Mouse (Mus musculus): ENCODE measurements around the gene Reep6.

Reep6 gene

DNA sequence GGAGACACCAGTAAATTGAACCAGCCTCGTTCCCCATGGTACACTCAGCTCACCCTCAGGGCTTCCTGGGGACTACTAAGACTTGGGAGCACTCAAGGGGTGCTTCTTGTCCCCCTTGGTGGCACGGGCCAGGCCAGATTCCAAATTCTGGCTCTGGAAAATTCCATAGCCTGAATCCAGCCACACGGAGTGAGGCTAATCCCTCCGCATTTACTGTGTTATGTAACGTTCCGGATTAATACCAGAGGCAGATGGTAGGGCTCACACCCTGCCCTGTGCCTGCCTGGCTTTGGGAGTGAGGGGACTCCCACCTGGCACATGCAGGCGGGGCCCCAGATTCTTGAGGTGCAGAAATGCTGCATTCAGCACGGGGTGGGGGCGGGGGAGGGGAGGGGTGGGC is 25.7 kb downstream of the Reep6 start:
- in situ Hi-C loops (cut with MboI) = no loop called here

DNA sequence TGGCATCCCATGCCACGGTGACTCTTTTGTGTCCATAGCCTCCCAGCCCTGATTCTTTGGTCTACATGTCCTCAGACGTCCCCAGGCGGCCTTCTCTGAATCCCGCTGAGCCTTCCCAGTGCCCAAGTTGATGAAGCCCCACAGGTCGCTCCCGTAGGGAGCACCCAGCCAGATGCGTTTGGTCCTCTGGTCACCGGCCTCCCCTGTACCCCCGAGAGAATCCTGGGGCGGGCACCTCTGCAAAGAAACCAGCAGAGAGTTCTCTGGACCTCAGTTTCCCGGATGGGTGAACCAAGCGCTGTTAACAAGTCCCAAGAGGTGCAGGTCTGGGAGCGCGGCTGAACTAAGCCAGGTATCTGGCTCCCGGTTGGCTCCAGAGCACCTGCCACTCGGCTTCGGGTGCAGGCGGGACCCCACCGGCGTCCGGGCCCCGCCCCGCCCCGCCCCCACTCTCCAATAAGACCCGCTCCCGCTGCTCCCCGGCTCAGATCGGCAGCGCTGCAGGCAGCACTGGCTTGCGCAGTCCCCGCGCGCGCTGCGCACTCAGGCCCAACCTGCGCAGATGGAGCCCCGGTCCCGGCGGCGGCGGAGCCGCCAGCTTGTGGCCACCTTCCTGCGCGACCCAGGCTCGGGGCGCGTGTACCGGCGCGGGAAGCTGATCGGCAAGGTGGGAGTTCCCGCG is 26.4 kb downstream of the Reep6 start, which contains the start of gene Plk5:
Plk5 (plus strand) TSS at position 459 of the 682 bp plus-strand sequence.
- in situ Hi-C loops (cut with MboI) = no loop called here

DNA sequence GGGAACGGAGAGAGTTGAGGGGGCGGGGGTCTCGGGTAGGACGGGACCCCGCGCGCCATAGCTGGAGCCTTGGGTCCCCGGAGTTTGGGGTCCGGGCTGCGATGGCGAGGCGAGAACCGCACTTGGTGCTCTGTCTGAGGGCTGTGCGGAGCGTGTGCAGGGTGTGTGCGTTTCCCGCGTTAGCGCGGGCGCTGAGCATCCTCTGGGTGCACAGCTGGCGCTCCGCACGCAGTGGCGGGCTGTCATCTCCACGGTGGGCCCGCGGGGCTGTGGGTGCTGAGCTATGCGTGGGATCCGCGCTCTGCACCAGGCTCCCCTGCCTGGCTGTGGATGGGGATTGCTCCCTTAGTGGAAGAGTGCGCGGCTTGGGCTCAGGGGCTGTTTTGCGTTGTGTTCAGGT is 27.0 kb downstream of the Reep6 start:
- in situ Hi-C loops (cut with MboI) = no loop called here

DNA sequence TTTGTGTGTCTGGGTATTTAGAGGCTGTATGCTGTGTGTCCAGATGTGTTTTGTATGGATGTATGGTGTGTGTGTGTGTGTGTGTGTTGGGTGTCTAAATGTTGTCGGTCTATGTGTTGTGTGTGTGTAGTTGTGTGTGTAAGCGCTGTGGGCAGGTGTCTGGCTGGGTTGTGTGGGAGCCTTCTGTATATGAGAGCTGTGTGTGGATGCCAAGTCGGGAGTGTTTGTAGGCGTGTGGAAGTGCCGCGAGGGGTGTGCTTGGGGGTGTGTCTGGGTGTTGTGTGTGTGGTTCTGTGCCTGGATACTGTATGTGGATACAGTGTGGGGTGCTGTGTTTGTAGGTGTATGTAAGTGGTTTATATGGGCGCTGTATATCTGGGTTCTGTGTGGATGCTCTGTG is 27.6 kb downstream of the Reep6 start:
- in situ Hi-C loops (cut with MboI) = no loop called here

DNA sequence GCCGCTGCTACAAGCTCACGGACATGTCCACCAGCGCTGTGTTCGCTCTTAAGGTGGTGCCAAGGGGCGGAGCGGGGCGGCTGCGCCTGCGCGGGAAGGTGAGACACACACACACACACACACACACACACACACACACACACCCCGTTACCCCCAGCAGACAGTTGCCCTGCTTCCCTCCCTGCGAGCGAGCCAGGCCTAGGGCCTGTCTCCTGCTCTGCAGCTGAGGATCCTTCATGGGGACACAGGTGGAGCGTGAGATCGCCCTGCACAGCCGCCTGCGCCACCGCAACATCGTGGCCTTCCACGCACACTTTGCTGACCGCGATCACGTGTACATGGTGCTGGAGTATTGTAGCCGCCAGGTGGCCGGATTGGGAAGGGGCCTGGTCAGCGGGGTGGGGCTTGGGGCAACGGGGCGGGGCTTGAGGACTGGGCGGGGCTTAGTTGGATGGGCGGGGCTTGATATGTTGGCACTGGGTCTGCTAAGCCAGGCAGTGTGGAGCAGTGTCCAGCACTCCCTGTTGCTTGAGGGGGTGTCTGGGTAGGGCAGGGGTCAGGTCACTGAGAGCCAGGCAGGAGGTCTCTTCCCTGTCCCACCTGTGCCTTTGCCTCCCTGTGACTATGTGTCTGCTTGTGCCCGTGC is 28.4 kb downstream of the Reep6 start:
- in situ Hi-C loops (cut with MboI) = no loop called here

DNA sequence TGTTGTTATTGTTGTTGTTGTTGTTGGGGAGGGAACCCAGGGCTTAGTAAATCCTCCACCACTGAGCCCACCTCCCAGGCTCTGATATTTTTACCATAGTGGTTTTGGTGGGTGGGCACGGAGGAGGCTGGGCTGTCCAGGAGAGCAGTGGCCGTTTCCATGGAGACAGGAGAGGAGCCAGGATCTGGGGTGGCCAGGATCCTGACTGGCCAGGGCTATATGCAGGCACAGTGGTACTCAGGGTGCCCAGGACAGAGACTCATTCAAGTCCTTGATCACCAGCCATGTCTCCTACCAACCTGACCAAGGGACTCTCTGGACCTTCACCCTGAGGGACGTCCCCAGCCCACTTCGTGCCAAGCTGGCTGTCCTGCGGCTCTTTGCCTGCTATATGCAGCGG is 34.0 kb downstream of the Reep6 start:
- in situ Hi-C loops (cut with MboI) = no loop called here

DNA sequence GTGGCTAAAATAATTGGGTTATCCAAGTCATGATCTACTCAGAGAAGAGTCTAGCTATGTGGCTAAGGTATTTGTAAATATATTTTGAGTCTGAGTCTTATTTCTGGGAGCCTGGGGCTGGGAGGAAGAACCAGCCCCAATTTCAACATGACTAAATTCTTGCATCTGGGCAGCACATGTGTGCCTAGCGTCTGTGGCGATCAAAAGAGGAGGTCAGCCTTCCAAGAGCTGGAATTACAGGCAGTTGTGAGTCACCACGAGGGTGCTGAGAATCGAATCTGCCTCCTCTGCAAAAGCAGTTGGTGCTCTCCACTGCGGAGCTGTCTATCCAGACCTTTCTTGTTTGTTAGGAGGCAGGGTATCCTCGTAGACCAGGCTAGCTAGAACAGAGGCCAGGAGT is 36.0 kb downstream of the Reep6 start:
- in situ Hi-C loops (cut with MboI) = no loop called here

DNA sequence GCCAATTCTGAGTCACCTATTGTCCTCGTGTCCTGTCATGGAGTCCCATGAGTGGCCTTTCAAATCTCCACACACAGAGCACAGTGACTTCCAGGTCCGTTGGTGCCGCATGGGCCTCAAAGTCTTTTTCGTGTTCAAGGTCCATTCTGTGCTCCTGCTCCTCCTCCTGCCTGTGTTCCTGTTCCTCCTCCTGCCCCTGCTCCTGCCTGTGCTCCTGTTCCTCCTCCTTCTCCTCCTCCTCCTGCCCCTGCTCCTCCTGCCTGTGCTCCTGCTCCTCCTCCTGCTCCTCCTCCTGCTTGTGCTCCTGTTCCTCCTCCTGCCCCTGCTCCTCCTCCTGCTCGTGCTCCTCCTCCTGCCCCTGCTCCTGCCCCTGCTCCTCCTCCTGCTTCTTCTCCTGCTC is 38.2 kb downstream of the Reep6 start:
- in situ Hi-C loops (cut with MboI) = no loop called here

DNA sequence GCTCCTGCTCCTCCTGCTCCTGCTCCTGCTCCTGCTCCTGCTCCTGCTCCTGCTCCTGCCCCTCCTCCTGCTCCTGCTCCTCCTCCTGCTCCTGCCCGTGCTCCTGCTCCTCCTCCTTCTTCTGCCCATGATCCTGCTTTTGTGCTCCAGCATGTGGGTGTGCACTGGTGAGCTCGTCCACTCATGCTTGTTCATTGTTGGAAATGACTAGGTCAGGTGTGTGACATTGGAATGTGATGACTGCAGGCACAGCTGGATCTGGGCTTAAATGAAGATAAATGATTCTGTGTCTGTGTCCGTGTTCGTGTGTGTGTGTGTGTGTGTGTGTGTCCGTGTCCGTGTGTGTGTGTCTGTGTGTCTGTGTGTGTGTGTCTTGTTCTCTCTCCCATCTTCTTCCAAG is 38.6 kb downstream of the Reep6 start:
- in situ Hi-C loops (cut with MboI) = no loop called here

DNA sequence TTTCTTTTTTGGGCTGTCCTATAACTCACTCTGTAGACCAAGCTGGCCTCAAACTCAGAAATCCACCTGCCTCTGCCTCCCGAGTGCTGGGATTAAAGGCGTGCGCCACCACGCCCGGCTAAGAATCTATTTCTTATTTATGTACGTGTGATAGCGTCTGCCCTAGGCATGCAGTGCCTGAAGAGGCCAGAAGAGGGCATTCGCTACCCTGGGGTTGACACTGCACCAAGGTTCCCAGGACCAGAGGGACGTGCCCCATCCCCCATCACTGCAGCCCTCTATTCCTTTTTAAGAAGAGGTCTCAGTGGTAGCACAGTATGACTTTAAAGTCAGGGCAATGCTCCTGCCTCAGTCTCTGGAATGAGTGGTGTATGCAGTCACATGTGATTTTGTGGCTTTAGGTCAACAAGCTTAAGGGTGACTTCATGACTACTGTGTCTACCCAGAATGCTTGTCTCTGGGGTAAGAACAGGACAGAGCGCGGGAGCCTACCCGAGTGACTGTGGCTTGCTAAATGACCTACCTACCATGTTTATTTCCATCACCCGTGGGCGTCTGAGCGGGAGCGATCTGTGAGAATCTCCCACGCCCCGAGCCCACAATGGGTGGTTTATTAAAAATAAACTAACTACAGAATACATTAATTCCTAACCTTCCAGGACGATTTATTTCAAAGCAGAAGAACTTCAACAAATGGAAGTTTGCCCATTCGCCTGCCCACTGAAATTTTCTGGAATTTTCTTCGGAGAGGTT is 40.4 kb downstream of the Reep6 start:
- in situ Hi-C loops (cut with MboI) = loop anchor here (10.0 kb wide), 1 partner anchor 135 kb away; no protein-coding TSS in a partner anchor

DNA sequence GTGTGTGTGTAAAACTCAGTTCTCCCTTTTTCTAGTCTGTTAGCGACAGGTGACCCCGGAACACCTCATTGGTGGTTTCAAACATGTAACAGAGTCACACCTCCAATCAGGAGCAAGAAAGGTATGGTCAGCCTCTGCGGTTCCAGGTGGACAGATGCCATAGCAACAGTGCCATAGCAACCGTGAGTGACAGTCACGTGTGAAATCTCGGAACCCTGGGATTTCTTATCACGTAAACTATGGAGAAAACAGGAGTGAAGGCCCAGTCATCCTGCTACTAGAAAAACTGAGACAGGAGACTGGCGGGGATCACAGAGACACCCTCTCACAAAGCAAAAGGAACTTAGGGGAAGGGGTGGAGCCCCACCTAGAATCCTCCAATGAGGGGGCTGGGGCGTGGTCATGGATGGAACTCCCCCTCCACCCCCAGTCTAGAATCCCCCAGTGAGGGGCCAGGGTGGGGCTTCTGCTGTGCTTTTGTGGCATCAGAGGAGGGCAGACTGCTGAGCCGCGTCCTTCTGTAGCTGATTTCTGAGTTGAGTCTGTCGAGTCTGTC is 41.7 kb downstream of the Reep6 start:
- in situ Hi-C loops (cut with MboI) = loop anchor here (10.0 kb wide), 1 partner anchor 133 kb away; no protein-coding TSS in a partner anchor

DNA sequence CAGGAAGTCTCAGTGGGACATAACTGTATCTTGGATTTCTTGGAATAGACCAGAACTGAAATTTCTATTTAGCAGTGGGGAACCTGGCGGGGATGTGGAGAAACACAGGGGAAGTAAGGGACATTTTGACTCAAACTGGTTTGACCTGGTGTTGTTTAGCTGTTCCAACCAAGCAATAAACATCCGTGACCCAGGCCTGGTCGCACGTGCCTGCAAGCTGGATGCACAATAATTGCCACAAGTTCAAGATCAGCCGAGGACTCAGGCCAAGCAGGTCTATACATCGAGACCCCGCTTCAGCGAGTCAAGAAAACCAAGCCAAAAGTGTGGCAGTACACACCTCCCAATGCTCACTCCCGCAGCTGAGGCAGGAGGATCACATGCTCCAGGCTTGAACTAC is 42.2 kb downstream of the Reep6 start:
- in situ Hi-C loops (cut with MboI) = loop anchor here (10.0 kb wide), 1 partner anchor 133 kb away; no protein-coding TSS in a partner anchor

DNA sequence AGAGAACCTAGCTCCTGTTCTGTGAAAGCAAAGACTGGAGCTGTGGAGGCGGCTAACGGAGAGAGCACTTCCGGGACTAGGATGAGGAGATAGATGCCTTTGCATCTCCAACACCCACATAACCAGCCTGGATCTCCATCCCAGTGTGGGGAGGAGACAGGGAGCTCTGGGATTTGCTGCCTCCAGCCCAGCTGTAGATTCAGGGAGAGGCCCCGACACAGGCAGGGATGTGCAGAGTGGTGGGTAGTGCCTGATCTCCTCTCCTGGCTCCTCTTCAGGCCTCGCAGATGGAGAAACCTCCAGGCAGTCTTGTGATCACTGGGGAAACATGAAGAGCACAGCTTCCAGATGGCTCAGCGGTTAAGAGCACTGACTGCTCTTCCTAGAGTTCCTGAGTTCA is 43.0 kb downstream of the Reep6 start:
- in situ Hi-C loops (cut with MboI) = loop anchor here (10.0 kb wide), 1 partner anchor 132 kb away; no protein-coding TSS in a partner anchor

DNA sequence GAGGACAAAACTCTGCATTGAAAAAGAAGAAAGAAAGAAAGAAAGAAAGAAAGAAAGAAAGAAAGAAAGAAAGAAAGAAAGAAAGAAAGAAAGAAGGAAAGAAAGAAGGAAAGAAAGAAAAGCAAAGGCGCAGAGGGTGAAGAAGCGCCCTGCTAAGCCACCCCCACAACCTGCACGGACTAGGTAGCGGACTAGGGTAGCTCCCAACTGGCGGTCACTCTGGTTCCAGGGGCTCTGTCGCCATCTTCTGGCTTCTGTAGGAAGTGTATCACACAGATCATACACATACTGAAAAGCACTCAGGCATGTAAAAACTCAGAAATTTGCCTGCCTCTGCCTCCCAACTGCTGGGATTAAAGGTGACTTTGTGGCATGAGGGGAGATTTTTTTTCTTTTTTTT is 44.3 kb downstream of the Reep6 start:
- in situ Hi-C loops (cut with MboI) = loop anchor here (10.0 kb wide), 1 partner anchor 131 kb away; no protein-coding TSS in a partner anchor

DNA sequence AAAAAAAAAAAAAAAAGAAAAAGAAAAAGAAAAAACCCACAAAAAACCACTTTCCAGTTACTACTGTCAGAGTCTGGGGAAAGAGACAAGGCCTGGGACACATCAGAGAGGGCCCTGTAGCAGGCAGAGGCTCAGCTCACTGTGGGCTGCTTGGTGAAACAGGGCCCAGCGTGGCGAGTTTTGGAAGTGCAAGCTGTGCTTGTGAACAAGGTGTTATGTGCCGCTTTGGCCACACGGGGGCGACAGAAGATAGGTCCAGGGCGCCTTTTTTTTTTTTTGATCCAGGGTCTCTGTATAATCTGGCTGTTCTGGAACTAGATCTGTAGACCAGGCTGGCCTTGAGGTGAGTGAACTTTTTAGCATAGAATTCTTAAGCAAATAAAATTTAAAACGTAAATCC is 46.4 kb downstream of the Reep6 start:
- in situ Hi-C loops (cut with MboI) = loop anchor here (10.0 kb wide), 1 partner anchor 129 kb away; no protein-coding TSS in a partner anchor

DNA sequence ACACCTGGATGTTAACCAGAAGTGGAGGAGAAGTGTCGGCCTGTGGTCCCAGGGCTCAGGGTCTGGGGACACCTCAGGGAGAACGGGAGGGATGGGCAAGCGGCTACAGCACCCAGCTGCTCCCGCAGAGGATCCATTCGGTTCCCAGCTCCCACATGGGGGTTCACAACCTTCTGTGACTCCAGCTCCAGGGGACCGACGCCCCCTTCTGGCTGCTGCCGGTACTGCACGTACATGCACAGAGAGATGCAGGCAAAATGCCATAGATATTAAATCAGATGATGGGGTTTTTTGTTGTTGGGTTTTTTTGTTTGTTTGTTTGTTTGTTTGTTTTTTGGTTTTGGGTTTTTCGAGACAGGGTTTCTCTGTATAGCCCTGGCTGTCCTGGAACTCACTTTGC is 48.0 kb downstream of the Reep6 start:
- in situ Hi-C loops (cut with MboI) = loop anchor here (10.0 kb wide), 1 partner anchor 127 kb away; no protein-coding TSS in a partner anchor

DNA sequence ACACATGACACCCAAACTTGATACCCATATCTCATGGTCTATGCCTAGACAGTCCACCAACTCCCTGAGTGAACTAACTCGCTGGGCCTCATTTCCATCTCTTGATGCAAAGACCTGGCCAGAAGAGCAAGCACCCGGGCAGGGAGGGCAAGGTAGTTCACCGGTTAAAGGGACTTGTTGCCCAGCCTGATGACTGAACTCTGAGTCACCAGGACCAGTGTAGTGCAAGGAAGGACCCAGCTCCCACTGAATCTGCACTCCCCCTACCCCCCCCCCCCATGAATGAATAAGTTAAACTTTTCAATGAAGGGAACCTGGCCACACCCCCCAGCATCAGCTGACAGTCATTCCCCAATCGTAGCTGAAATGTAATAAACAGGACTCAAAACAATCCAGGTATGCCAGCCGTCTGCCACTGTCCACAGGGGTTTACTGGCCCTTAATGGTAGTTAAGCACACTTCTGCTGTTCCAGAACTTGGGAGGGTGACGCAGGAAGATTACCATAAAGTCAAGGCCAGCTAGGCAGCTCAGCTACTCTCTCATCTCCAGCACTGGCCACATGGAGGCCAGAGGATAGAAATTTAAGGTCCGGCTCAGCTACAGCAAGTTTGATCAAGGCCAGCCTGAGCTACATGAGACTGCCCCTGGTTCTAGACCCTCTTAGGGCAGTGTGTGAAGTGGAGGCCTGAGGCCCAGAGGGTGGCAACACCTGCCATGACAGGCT is 53.0 kb downstream of the Reep6 start:
- in situ Hi-C loops (cut with MboI) = no loop called here

DNA sequence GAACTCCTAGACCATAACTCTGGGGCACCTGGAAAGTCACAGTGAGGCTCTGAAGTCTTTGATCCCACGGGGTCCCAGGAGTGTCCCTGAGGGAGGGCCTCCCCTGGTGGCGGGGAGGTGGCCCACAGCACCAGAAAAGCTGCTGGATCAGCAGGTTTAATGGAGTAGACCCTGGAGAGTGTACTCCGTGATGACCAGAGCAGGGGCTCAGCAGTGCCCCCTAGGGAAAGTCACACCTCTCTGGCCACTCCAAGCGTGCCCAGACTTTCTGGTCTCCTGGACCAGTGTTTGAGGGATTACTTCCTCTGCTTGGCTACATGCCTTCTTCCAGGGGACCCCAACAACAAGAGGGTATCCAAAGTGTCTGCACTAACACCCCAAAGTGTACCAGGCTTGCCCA is 53.7 kb downstream of the Reep6 start:
- in situ Hi-C loops (cut with MboI) = no loop called here

DNA sequence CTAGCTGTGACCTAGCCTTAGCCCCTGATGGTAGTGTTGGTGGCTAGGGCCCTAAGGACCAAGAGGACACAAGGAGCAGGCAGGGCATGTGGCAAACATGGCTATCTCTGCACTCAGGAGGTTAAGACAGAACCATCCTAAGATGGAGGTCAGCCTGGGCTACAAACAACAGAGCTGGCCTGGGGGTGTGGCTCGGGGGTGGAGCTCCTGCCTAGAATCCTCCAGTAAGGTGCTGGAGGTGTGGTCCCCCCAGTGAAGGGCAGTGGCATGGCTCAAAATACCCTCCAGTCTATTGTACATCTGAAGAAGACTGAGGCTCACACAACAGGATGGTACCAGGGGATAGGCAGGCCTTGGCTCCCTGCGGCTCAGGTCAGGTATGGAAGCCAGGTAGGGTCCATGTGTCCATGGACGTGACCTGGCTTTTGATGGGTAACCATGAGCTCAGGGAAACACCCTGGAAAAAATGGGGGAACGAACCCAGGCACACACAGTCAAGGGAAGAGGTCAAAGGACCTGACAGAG is 54.4 kb downstream of the Reep6 start:
- in situ Hi-C loops (cut with MboI) = no loop called here

DNA sequence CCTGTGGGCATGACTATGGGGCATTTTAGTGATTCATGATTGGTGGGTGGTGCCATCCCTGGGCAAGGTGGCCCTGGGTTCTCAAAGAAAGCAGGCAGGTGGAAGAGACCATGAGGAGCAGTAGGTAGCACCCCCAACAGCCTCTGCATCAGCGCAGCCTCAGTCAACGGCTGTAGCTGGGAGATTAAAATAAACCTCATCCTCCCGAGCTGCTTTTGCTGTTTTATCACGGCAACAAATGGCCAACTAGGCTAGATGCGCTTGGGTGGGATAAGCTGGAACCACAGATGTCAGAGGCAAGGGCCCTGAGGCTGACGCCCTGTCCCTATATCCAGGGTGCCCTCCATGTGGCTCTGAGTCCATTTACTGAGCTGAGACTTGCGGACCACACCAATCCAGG is 55.0 kb downstream of the Reep6 start:
- in situ Hi-C loops (cut with MboI) = no loop called here

DNA sequence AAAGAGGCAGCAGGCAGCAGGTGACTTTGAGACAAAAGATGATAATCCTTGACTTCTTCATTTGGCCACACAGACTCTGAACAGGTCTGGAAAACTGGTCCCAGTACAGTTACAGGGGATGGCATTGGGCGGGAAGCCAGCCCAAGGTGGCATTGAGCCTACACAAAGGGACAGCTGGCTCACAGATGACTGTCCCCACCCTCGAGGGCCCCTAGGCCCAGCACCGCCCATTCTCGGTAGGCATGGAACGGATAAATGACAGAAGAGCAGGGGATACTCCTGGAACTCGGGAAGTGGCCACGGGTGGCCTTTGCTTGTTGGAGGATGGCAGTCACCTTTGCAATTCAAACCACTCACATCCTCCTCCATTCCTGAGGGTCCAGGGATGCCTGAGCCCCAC is 55.6 kb downstream of the Reep6 start:
- in situ Hi-C loops (cut with MboI) = no loop called here

Data from mature B cell (primary cell).